10 mouse cellular contexts compared by ENCODE assay signal in the genomic region with DNA sequence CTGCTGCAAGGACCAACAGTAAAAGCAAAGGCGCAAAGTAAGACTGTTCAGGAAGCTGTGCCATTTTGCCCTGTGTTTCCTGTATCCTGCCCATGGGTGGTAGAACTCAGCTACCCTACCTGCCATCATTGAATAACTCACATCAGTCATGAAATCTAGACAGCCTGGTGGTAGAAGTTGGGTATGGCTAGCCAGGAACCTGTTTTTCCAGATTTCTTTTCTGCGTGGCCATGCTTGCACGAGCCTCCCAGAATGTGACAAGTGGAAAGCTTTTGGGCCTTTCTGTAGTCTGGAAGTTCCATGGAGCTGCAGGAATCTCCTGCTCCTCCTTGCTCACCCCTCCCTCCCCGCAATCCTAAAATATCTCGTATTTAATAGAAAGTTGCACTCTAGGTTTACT. TPM values are rescaled to one million over a fixed set of nuclear protein-coding genes. Genes with fewer than 3 reads are reported as not detected.
DNase-seq lines count a peak whose midpoint lies in the region; ATAC-seq and TF ChIP-seq lines count a peak whose summit lies in the region.
"Had no signal": no experiment of that assay in that cellular context is flagged by ENCODE, and none has a peak within 500 bp of the region (broad histone marks: within the 10 kb centered on the region; RNA-seq: fewer than 3 reads in every experiment).

No protein-coding gene starts in this region.

- no peak overlapping the region for H3K4me2 ChIP-seq in neural tube, embryonic 11.5 days (ENCODE audit: low read depth)
- no peak overlapping the region for H3K4me2 ChIP-seq in neural tube, embryonic 15.5 days
- H3K4me2 ChIP-seq: limb, embryonic 13.5 days had no signal

- no peaks in the 10 kb centered on the region; the same call in 1 of the 2 replicates for H3K79me2 ChIP-seq in heart, adult 2 months (replicated peaks; ENCODE audit: control insufficient read depth, insufficient read depth, low read length)

- no peak for TF ChIP-seq POLR2A in heart, adult 2 months (IDR thresholded peaks at IDR 0.05; ENCODE audit: insufficient read depth, low read depth, low read length)

- TF ChIP-seq EP300 in heart, adult 2 months (IDR thresholded peaks at IDR 0.05; ENCODE audit: insufficient read depth, low read depth, low read length): no peak

- no peak overlapping the region for H3K27ac ChIP-seq in heart, adult 2 months
- H3K27ac ChIP-seq in neural tube, embryonic 11.5 days (ENCODE audit: low read depth, low read length): 0 out of 2 replicates have a peak overlapping the region, but pooled peaks have one; percentile 6
- H3K27ac ChIP-seq in neural tube, embryonic 15.5 days (replicated peaks): no peak overlapping the region
- H3K27ac ChIP-seq: limb, embryonic 13.5 days; neural tube, embryonic 12.5 days had no signal

- DNase-seq in heart, adult 2 months: no peak
- no peak for DNase-seq in heart, postnatal 25 days (ENCODE audit: low spot score)
- DNase-seq in neural tube, embryonic 11.5 days (ENCODE audit: low spot score): no peak
- peak; percentile 16 for DNase-seq in gonadal fat pad, adult 2 months (ENCODE audit: low read depth)
- DNase-seq in retina, embryonic 14.5 days (ENCODE audit: low spot score): peak; percentile 33
- no peak for DNase-seq in adrenal gland, postnatal 10 days
- DNase-seq in thymus, postnatal 0 days (ENCODE audit: low spot score): no peak

- H3K9me3 ChIP-seq in neural tube, embryonic 11.5 days (ENCODE audit: control insufficient read depth, low read length): no peaks in the 10 kb centered on the region
- H3K9me3 ChIP-seq in neural tube, embryonic 15.5 days (replicated peaks): no peaks in the 10 kb centered on the region
- H3K9me3 ChIP-seq: limb, embryonic 13.5 days; neural tube, embryonic 12.5 days had no signal

- intact Hi-C loops in heart, adult 2 months (cut with DNase I): no loop called here
- intact Hi-C loops in heart, postnatal 25 days (cut with DNase I): no loop called here

- H3K27me3 ChIP-seq in heart, adult 2 months (ENCODE audit: control insufficient read depth, insufficient read depth, low read length): no peaks in the 10 kb centered on the region
- no peaks in the 10 kb centered on the region for H3K27me3 ChIP-seq in neural tube, embryonic 11.5 days (ENCODE audit: control insufficient read depth, insufficient read depth, low read length)
- H3K27me3 ChIP-seq in neural tube, embryonic 15.5 days (replicated peaks): no peaks in the 10 kb centered on the region
- H3K27me3 ChIP-seq: limb, embryonic 13.5 days; neural tube, embryonic 12.5 days had no signal

- ATAC-seq in neural tube, embryonic 11.5 days (ENCODE audit: insufficient read depth, low FRiP score, low TSS enrichment): no peak
- ATAC-seq in neural tube, embryonic 15.5 days (ENCODE audit: low FRiP score): no peak

- H3K4me3 ChIP-seq in heart, adult 2 months: no peak overlapping the region
- H3K4me3 ChIP-seq in neural tube, embryonic 11.5 days (ENCODE audit: low read depth, low read length): no peak overlapping the region
- no peak overlapping the region for H3K4me3 ChIP-seq in neural tube, embryonic 15.5 days (replicated peaks)
- H3K4me3 ChIP-seq: limb, embryonic 13.5 days; neural tube, embryonic 12.5 days had no signal

- no peaks in the 10 kb centered on the region; the same call in 1 of the 2 replicates for H3K4me1 ChIP-seq in heart, adult 2 months (ENCODE audit: control insufficient read depth, insufficient read depth, low read length)
- H3K4me1 ChIP-seq in neural tube, embryonic 11.5 days (ENCODE audit: control insufficient read depth, insufficient read depth, low read length): peaks cover 27% of the 10 kb centered on the region
- H3K4me1 ChIP-seq in neural tube, embryonic 15.5 days: peaks cover 12% of the 10 kb centered on the region

- WGBS in heart, adult 2 months: 86% methylated on average over 5 of the region's 5 CpGs
- WGBS in neural tube, embryonic 11.5 days: 67% methylated on average over 5 of the region's 5 CpGs
- WGBS in neural tube, embryonic 15.5 days: 62% methylated on average over 5 of the region's 5 CpGs

- no peak overlapping the region for H3K9ac ChIP-seq in heart, adult 2 months (ENCODE audit: low read depth, low read length)
- H3K9ac ChIP-seq in neural tube, embryonic 11.5 days (ENCODE audit: low read length): no peak overlapping the region
- no peak overlapping the region for H3K9ac ChIP-seq in neural tube, embryonic 15.5 days (replicated peaks)
- H3K9ac ChIP-seq: limb, embryonic 13.5 days; neural tube, embryonic 12.5 days had no signal

- peak; percentile 27; the same call in 1 of the 2 replicates for TF ChIP-seq CTCF in heart, adult 2 months (IDR thresholded peaks at IDR 0.05)

- peaks cover 3% of the 10 kb centered on the region for H3K36me3 ChIP-seq in heart, adult 2 months (ENCODE audit: control insufficient read depth, insufficient read depth, low read length)
- no peaks in the 10 kb centered on the region for H3K36me3 ChIP-seq in neural tube, embryonic 11.5 days (ENCODE audit: control insufficient read depth, insufficient read depth, low read length)
- H3K36me3 ChIP-seq in neural tube, embryonic 15.5 days: no peaks in the 10 kb centered on the region
- H3K36me3 ChIP-seq: limb, embryonic 13.5 days; neural tube, embryonic 12.5 days had no signal

RNA-seq across cellular contexts. Expression of a gene that starts 49.1 kb away (rescaled TPM):
- 10 to 100 TPM; 12.9 to 17.4 TPM for total RNA-seq in heart, adult 2 months (2021)
- 7.0 and 9.5 TPM in 2 replicates for polyA plus RNA-seq in heart, adult 2 months (2012; rRNA removed)
- 10 to 100 TPM; 15.3 to 16.2 TPM for total RNA-seq in heart, postnatal 25 days (2021)
- 18.2 and 20.7 TPM in 2 replicates for polyA plus RNA-seq in neural tube, embryonic 11.5 days (2014; fragmentation: Nextera tagmentation; extraction: Ambion mirVana)
- polyA plus RNA-seq in neural tube, embryonic 15.5 days (2015; fragmentation: Nextera tagmentation; extraction: Ambion mirVana): 1.4 and 1.7 TPM in 2 replicates
- 4.2 and 5.0 TPM in 2 replicates for polyA plus RNA-seq in gonadal fat pad, adult 2 months (2012; rRNA removed)
- 10 to 100 TPM; 15.7 to 29.4 TPM for total RNA-seq in adrenal gland, postnatal 10 days (2021)
- 0.68 and 0.75 TPM in 2 replicates for polyA plus RNA-seq in thymus, postnatal 0 days (2015; fragmentation: Nextera tagmentation; extraction: Ambion mirVana)

RNA-seq across cellular contexts. Expression of a gene that starts 58.2 kb away (rescaled TPM):
- total RNA-seq in heart, adult 2 months (2021): under 1 TPM; 0.11 to 0.13 TPM
- polyA plus RNA-seq in heart, adult 2 months (2012; rRNA removed): 0.18 and 0.37 TPM in 2 replicates
- total RNA-seq in heart, postnatal 25 days (2021): under 1 TPM in 1 of 2 experiments, not detected in 1; 0.17 TPM
- 1.8 and 1.9 TPM in 2 replicates for polyA plus RNA-seq in neural tube, embryonic 11.5 days (2014; fragmentation: Nextera tagmentation; extraction: Ambion mirVana)
- polyA plus RNA-seq in neural tube, embryonic 15.5 days (2015; fragmentation: Nextera tagmentation; extraction: Ambion mirVana): 22.1 and 22.5 TPM in 2 replicates
- polyA plus RNA-seq in gonadal fat pad, adult 2 months (2012; rRNA removed): 0.41 and 0.63 TPM in 2 replicates
- under 1 TPM; 0.75 to 0.91 TPM for total RNA-seq in adrenal gland, postnatal 10 days (2021)
- polyA plus RNA-seq in thymus, postnatal 0 days (2015; fragmentation: Nextera tagmentation; extraction: Ambion mirVana): 0.06 TPM in 1 of 2 replicates, not detected in the other

Comparison
In these comparisons a context has a peak if more than half of its experiments do, and no peak if none do; other contexts are left out.
1. DNase-seq: peak in gonadal fat pad, adult 2 months (single experiment) and retina, embryonic 14.5 days (single experiment); none in heart, adult 2 months (0 of 2), heart, postnatal 25 days (single experiment), neural tube, embryonic 11.5 days (single experiment), adrenal gland, postnatal 10 days (single experiment) and thymus, postnatal 0 days (single experiment).